ENCODE assay signal across 29 mouse cellular contexts in genomic region chr10:95226772-95227171, GRCm38 (mm10).
"Had no signal": no experiment of that assay in that cellular context is flagged by ENCODE, and none has a peak within 500 bp of the region (broad histone marks: within the 10 kb centered on the region; RNA-seq: fewer than 3 reads in every experiment).

No protein-coding gene starts in this region.

- H3K36me3 ChIP-seq: limb, embryonic 10.5 days; limb, embryonic 12.5 days; limb, embryonic 13.5 days; limb, embryonic 15.5 days; liver, embryonic 12.5 days; liver, embryonic 13.5 days; liver, embryonic 15.5 days; lung, embryonic 15.5 days; midbrain, embryonic 10.5 days; midbrain, embryonic 12.5 days; midbrain, embryonic 13.5 days had no signal

- H3K9me3 ChIP-seq: limb, embryonic 10.5 days; limb, embryonic 12.5 days; limb, embryonic 13.5 days; limb, embryonic 15.5 days; liver, embryonic 12.5 days; liver, embryonic 13.5 days; liver, embryonic 15.5 days; lung, embryonic 15.5 days; midbrain, embryonic 10.5 days; midbrain, embryonic 12.5 days; midbrain, embryonic 13.5 days had no signal

- DNase-seq: left cerebral cortex, postnatal 4 days; liver; liver, embryonic 13.5 days; liver, postnatal 0 days; lung, adult 18-20 months; lung, adult 2 months; lung, postnatal 10 days; lung, postnatal 14 days; lung, postnatal 36 days; lung, postnatal 4 days; midbrain, embryonic 14.5 days had no signal

- H3K4me3 ChIP-seq: left cerebral cortex, adult 2 months; limb, embryonic 10.5 days; limb, embryonic 12.5 days; limb, embryonic 13.5 days; limb, embryonic 15.5 days; liver, embryonic 12.5 days; liver, embryonic 13.5 days; liver, embryonic 15.5 days; lung, embryonic 15.5 days; megakaryocyte, embryonic 14.5 days; midbrain, embryonic 10.5 days; midbrain, embryonic 12.5 days; midbrain, embryonic 13.5 days; myocyte had no signal

- H3K27me3 ChIP-seq: limb, embryonic 12.5 days; limb, embryonic 15.5 days; liver, embryonic 12.5 days; liver, embryonic 13.5 days; liver, embryonic 15.5 days; lung, embryonic 15.5 days; midbrain, embryonic 12.5 days; midbrain, embryonic 13.5 days had no signal

- ATAC-seq: liver, embryonic 12.5 days; liver, postnatal 0 days; midbrain, embryonic 13.5 days had no signal

- H3K4me1 ChIP-seq: liver, embryonic 12.5 days; liver, embryonic 13.5 days; liver, embryonic 15.5 days had no signal

- H3K9ac ChIP-seq: limb, embryonic 12.5 days; limb, embryonic 13.5 days; limb, embryonic 15.5 days; liver, embryonic 12.5 days; liver, embryonic 13.5 days; liver, embryonic 14.5 days; liver, embryonic 15.5 days; liver, postnatal 0 days; lung, embryonic 14.5 days; lung, embryonic 15.5 days; midbrain, embryonic 12.5 days; midbrain, embryonic 13.5 days had no signal

- H3K4me2 ChIP-seq: limb, embryonic 12.5 days; limb, embryonic 13.5 days; limb, embryonic 15.5 days; liver, embryonic 11.5 days; liver, embryonic 12.5 days; liver, embryonic 13.5 days; liver, embryonic 15.5 days; lung, embryonic 14.5 days; lung, embryonic 15.5 days; midbrain, embryonic 11.5 days; midbrain, embryonic 12.5 days; midbrain, embryonic 13.5 days had no signal

- H3K27ac ChIP-seq: left cerebral cortex, adult 2 months; limb, embryonic 10.5 days; limb, embryonic 12.5 days; limb, embryonic 13.5 days; limb, embryonic 15.5 days; liver, embryonic 12.5 days; liver, embryonic 13.5 days; liver, embryonic 14.5 days; liver, embryonic 15.5 days; macrophage; midbrain, embryonic 10.5 days; midbrain, embryonic 12.5 days had no signal
